Mouse (Mus musculus) small intestine, adult 2 months (tissue): ENCODE data around the gene Cd300e.

ENCODE experiments used
- CTCF ChIP-seq: fragments of 200-500 bp; IDR thresholded peaks from 2 replicates; pipeline ENCODE4 v1.5.1; 2012; ENCODE audit warnings: low read depth, mild to moderate bottlenecking, control low read depth, inconsistent platforms, low read length, moderate library complexity, mixed read lengths; ENCODE audit not compliant: insufficient replicate concordance, insufficient read length; ENCODE audit errors: extremely low read depth
- POLR2A ChIP-seq: fragments of 200-500 bp; IDR thresholded peaks from 2 replicates; pipeline ENCODE4 v1.6.1; 2012; ENCODE audit warnings: low read depth, mild to moderate bottlenecking, control low read depth, inconsistent platforms, low read length, moderate library complexity

- TF ChIP-seq POLR2A, result no peak
- no peak for TF ChIP-seq CTCF
Measured at GRCm38 (mm10) chr11:115071015-115071551, 9.1 kb upstream of the Cd300e start.
